Mouse (Mus musculus): ENCODE measurements at regions not wholly inside any gene's neighbourhood (a gene's known extent, or its start where the extent isn't known, plus 50 kb on each side); places are given as distances from the start of the nearest gene placed in this dataset.
A peak's percentile ranks its signal among the peaks of the same experiment; 100 is the strongest.

DNA sequence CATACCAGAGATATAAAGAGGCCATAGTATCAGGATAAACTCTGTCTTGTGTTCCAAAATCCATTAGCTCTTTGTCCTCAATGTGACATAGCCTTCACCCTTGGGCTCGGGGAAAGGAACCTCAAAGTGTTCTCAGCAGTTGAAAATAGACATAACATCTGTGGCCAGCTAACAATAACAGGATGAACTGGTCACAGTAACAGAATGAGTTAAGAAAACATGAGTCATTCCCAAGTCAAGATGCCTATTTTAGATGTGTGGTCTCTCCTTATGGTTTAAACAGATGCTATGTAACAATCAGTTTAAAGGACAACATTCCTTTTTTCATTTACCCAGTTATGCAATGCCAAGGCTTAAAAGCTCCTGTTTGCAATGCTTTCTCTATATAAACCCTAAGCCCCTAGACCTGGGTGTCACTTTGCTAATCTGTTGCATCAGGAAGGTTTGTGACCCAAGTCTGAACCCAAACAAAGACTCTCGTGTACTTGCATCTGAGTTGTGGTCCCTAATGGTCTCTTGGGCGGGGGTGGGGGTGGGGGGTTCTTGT lies 920.5 kb upstream of the Dsel start:
- peak; percentile 31 for DNase-seq (ENCODE audit: low read depth)

DNA sequence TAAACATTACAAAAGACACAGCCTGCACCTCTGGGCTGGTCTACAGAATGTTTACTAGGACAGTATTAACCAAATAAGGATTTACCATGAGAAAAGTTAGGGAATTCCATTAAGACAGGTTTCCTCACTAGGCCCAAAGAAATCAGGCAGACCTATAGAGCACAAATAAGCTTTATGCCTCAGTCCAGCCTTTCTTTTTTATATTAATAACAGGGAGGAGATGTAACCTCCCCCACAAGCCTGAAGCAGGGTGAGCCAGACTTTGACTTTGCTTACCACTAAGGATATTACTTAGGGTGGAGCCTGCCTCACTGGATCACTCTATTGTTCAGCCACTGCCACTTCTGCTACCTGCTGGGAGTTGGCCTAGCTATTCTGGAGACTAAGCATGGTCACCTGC lies 915.1 kb upstream of the Dsel start:
- DNase-seq (ENCODE audit: low read depth): no peak

DNA sequence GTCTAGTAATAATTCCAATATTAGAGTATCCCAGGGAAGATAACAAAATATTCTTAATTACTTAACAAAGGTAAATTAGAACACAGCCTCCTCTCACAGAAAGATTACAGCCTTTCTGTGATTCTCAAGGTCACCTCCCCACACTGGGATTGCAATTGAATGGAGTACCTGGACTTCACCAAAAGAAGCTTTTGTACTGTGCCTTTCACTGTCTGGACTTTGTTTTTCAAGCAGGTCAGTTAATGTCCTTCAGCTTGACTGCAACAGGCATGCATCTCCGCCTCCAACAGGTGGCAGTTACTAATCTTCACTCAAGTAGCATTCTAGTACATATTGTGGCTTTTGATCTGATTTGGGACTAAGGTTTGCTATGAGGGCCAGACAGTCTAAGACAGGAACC lies 913.8 kb upstream of the Dsel start:
- DNase-seq (ENCODE audit: low read depth): no peak

DNA sequence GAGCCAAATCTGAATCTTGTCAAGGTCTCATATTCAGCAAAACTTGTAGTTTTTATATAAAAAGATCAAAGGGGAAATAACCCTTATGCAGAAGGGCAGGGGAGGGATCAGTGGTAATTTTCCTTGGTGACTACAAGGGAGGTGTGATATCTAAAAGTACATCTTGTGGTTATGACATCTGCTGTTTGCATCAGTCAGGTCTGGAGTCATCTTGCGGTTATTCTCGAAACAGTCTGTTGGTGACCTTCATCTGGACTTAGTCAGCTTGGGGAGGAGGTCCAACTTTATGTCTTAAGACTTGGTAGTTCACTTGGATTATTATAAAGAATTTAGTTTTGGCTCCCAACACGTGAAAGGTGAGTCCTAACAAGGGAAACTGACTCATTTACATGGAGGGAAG lies 885.9 kb upstream of the Dsel start:
- peak; percentile 30 for DNase-seq (ENCODE audit: low read depth)

DNA sequence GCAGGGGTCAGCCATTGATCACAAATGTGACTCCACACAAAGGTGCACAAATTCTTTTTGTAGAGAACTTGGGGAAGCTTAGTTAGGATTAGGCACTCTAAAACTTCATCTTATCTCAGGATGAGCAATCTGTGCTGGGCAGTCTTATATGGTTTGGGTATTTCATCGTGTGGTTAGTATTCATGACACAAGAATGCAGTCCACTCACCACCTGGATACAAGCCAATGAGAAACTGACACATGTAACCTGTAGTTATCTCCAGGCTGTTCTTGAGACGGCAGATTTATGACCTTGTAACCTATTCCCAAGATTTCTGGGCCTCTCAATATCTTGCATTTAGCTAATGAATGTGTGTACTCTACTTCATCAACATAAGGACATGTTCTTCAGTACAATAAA lies 883.8 kb upstream of the Dsel start:
- DNase-seq (ENCODE audit: low read depth): peak; percentile 4

DNA sequence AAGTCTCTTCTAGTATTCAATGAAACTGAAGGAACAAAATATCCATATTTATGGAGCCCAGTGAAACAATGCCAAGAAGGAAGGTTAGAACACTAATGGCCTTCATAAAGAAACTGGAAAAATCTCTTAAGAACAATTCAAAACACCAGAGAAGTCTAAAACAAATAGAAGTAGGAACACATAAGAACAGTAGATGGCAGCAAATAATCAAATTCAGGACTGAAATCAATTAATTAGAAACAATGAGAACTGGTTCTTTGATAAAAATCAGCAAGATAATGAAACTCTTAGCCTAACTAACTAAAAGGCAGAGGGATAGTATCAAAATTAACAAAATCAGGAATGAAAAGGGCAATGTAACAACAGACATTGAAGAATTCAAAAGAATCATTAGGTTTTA lies 839.2 kb upstream of the Dsel start:
- peak; percentile 34 for DNase-seq (ENCODE audit: low read depth)

DNA sequence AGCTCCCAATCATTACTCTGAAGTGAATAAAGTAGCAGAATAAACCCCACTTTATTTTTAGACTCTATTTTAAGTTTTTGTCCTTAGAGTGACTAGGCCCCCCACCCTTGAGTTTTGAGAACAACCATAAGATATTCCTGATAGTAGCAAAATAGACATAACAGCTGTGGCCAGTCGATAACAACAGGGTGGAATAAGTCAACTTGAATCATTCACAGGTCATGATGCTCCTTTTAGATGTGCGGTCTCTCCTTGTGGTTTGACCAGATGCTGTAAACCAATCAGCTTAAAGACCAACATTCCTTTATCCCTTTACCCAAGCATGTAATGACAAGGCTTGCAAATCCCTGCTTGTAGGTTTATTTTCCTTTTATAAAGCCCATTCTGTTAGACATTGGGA lies 794.2 kb upstream of the Dsel start:
- no peak for DNase-seq (ENCODE audit: low read depth)

DNA sequence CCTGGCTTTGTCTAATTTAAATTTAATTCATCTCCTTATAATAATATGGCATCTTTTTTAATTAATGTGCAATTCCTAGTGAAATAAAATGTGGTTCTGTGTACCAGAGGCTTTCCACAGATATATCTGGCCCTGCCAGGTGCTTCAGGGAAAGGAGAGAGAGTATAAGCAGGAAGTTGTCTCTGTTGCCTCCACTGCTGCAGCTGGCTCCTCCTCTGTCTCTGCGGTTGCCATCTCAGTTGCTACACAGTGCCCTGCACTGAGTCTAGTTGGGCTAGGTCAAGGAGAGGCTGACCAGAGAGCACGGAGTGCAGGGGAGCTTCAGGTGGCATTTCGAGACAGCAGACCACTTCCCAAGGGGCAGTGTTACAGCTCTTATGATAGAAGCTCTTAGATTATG lies 773.6 kb upstream of the Dsel start:
- DNase-seq (ENCODE audit: low read depth): no peak

Measured in 416B (cell line).